In genomic region chr12:102261933-102262396, GRCm38 (mm10) we compare ENCODE assay signal across 10 mouse cellular contexts. TPM values are rescaled to one million over a fixed set of nuclear protein-coding genes. Genes with fewer than 3 reads are reported as not detected.
DNase-seq lines count a peak whose midpoint lies in the region; ATAC-seq lines count a peak whose summit lies in the region.
"Had no signal": no experiment of that assay in that cellular context is flagged by ENCODE, and none has a peak within 500 bp of the region (broad histone marks: within the 10 kb centered on the region; RNA-seq: fewer than 3 reads in every experiment).

No protein-coding gene starts in this region.

- H3K4me2 ChIP-seq in heart, embryonic 16.5 days (ENCODE audit: low read depth, low read length), result no peak overlapping the region
- no peak overlapping the region for H3K4me2 ChIP-seq in stomach, embryonic 14.5 days (replicated peaks; ENCODE audit: low read depth, low read length)
- no peak overlapping the region for H3K4me2 ChIP-seq in neural tube, embryonic 15.5 days

- peak overlapping the region; percentile 5; the same call in 1 of the 2 replicates for H3K27ac ChIP-seq in heart, embryonic 16.5 days (ENCODE audit: low read length)
- H3K27ac ChIP-seq in stomach, embryonic 14.5 days (ENCODE audit: low read length), result no peak overlapping the region; the same call in 1 of the 2 replicates
- H3K27ac ChIP-seq in neural tube, embryonic 15.5 days (replicated peaks), result no peak overlapping the region

- H3K9ac ChIP-seq in heart, embryonic 16.5 days (ENCODE audit: low read length), result no peak overlapping the region
- no peak overlapping the region for H3K9ac ChIP-seq in stomach, embryonic 14.5 days (replicated peaks; ENCODE audit: low read depth, low read length)
- H3K9ac ChIP-seq in neural tube, embryonic 15.5 days (replicated peaks), result no peak overlapping the region

- 0 out of 2 replicates have a peak, but pooled peaks cover 3% of the 10 kb centered on the region for H3K4me1 ChIP-seq in heart, embryonic 16.5 days (ENCODE audit: control insufficient read depth, insufficient read depth, low read length)
- H3K4me1 ChIP-seq in stomach, embryonic 14.5 days (ENCODE audit: control insufficient read depth, insufficient read depth, low read length), result no peaks in the 10 kb centered on the region
- H3K4me1 ChIP-seq in neural tube, embryonic 15.5 days, result no peaks in the 10 kb centered on the region

- no peaks in the 10 kb centered on the region for H3K9me3 ChIP-seq in heart, embryonic 16.5 days (replicated peaks; ENCODE audit: control insufficient read depth, low read length)
- H3K9me3 ChIP-seq in stomach, embryonic 14.5 days (ENCODE audit: control insufficient read depth, low read depth, low read length), result no peaks in the 10 kb centered on the region
- H3K9me3 ChIP-seq in neural tube, embryonic 15.5 days (replicated peaks), result no peaks in the 10 kb centered on the region

- peak; percentile 62; the same call in 1 of the 2 replicates for ATAC-seq in heart, embryonic 16.5 days (replicated peaks; ENCODE audit: extremely low read depth, insufficient read depth, low FRiP score)
- 0 out of 2 replicates have a peak, but pooled peaks have one; percentile 42 for ATAC-seq in stomach, embryonic 14.5 days (ENCODE audit: insufficient number of reproducible peaks, insufficient read depth, low FRiP score, low read depth)
- no peak for ATAC-seq in neural tube, embryonic 15.5 days (ENCODE audit: low FRiP score)

- H3K4me3 ChIP-seq in heart, embryonic 16.5 days (ENCODE audit: low read length), result no peak overlapping the region
- H3K4me3 ChIP-seq in stomach, embryonic 14.5 days (ENCODE audit: low read depth, low read length), result no peak overlapping the region
- H3K4me3 ChIP-seq in neural tube, embryonic 15.5 days (replicated peaks), result no peak overlapping the region

- no peaks in the 10 kb centered on the region for H3K36me3 ChIP-seq in heart, embryonic 16.5 days (ENCODE audit: control insufficient read depth, insufficient read depth)
- no peaks in the 10 kb centered on the region for H3K36me3 ChIP-seq in stomach, embryonic 14.5 days (ENCODE audit: control insufficient read depth, insufficient read depth, low read length)
- H3K36me3 ChIP-seq in neural tube, embryonic 15.5 days, result no peaks in the 10 kb centered on the region

- no peaks in the 10 kb centered on the region for H3K27me3 ChIP-seq in heart, embryonic 16.5 days (ENCODE audit: control insufficient read depth, insufficient read depth, low read length)
- no peaks in the 10 kb centered on the region for H3K27me3 ChIP-seq in stomach, embryonic 14.5 days (ENCODE audit: control insufficient read depth, insufficient read depth, low read length)
- no peaks in the 10 kb centered on the region for H3K27me3 ChIP-seq in neural tube, embryonic 15.5 days (replicated peaks)
- H3K27me3 ChIP-seq: CH12.LX had no signal

- WGBS in heart, embryonic 16.5 days, result 31% methylated on average over 8 of the region's 8 CpGs
- WGBS in stomach, embryonic 14.5 days, result 31% methylated on average over 8 of the region's 8 CpGs
- WGBS in neural tube, embryonic 15.5 days, result 71% methylated on average over 8 of the region's 8 CpGs

- intact Hi-C loops in heart, postnatal 25 days (cut with DNase I), result no loop called here

- no peak for DNase-seq in heart, postnatal 25 days (ENCODE audit: low spot score)
- DNase-seq in embryo, embryonic 9.5 days (ENCODE audit: extremely low spot score), result peak; percentile 38
- DNase-seq in kidney, postnatal 10 days, result peak; percentile 28
- DNase-seq in layer of hippocampus, postnatal 25 days (ENCODE audit: extremely low spot score in 1 of 2, low spot score in 1 of 2), result no peak
- no peak for DNase-seq in natural killer cell, adult 2 months (ENCODE audit: low spot score in 2 of 2)
- DNase-seq: gastrocnemius, postnatal 10 days had no signal

RNA-seq across cellular contexts. Expression of gene Rin3, which starts 20.9 kb away (rescaled TPM):
- polyA plus RNA-seq in heart, embryonic 16.5 days (2015; fragmentation: Nextera tagmentation; extraction: Ambion mirVana), result 9.5 and 9.7 TPM in 2 replicates
- total RNA-seq in heart, postnatal 25 days (2021), result 10 to 100 TPM; 14.0 to 17.5 TPM
- polyA plus RNA-seq in stomach, embryonic 14.5 days (2014; fragmentation: Nextera tagmentation; extraction: Ambion mirVana), result 12.1 and 12.4 TPM in 2 replicates
- total RNA-seq in layer of hippocampus, postnatal 25 days (2021), result 1 to 10 TPM; 2.5 to 3.1 TPM
- 3.2 and 6.7 TPM in 2 replicates for polyA plus RNA-seq in neural tube, embryonic 15.5 days (2015; fragmentation: Nextera tagmentation; extraction: Ambion mirVana)

Comparison
In these comparisons a context has a peak if more than half of its experiments do, and no peak if none do; other contexts are left out.
1. DNase-seq: peak in embryo, embryonic 9.5 days (single experiment) and kidney, postnatal 10 days (single experiment); none in heart, postnatal 25 days (single experiment), layer of hippocampus, postnatal 25 days (0 of 2) and natural killer cell, adult 2 months (0 of 2).